Mouse (Mus musculus) CD4-positive, CD25-positive, alpha-beta regulatory T cell, adult 4 months (primary cell): ENCODE measurements around the gene Ccdc184. TPM values are rescaled to one million over a fixed set of nuclear protein-coding genes. Genes with fewer than 3 reads are reported as not detected.

Experiments
- ATAC-seq: one replicate; pipeline ENCODE4 v1.8.0; 2017
- polyA plus RNA-seq, 2 experiments: library from polyadenylated mRNA; unstranded; fragments of 100-300 nt; shearing (Covaris generic); gene quantifications; one replicate each; pipeline ENCODE4 v1.2.1; 2017

Gene Ccdc184
- under 1 TPM; 0.24 to 0.27 TPM for polyA plus RNA-seq

DNA sequence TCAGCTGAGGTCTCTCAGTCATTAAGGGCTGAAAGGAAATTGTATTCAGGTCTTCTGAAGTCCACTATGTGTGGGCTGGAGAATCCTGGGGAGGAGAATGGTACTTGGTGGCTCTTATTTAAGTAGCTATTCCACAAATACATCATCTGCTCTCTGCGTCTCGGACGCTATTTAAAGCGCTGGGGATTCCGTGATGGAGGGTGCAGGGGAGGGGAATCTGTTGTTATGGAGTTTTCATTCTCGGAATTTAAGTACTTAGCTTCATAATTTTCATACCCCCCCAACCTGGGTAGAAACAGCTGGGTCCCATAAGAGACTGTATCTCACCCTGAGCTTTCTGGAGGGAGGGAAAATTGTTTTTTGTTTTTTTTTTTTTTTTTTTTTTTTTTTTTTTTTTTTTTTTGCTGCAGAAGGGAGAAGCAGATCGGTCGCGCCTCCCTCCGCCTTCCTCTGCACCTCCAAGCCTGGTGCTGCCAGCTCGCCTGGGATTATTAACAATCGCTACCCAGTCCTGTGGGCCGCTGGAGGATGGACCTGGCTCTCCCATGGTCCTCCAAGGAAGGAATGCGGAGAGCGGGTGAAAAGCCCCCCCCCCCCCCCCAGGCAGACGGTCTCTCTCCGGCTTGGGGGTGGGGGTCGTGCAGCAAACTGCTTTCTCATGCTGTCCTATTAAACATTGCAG, at the start of gene Ccdc184:
Gene Ccdc184, plus strand, starts transcription at position 196 of the 682 bp plus-strand sequence.
- ATAC-seq: no peak

DNA sequence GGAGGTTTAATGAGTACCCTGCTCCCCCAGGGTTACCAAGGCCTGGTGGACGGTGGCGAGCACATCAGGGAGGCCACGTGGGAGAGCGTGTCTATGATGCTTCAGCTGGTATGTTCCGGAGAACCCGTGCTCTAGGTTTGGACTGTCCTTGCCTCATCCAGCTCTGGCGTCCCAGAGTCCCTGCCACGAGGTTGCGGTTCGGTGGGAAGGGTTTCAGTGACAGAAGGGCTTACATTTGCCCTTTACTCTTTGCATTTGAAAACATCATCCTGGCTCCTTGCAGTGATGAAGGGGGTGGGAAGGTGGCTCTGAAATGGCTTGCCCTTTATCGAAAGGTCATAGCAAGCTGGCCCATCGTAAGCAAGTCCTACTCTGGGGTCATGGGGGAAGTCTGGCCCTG, 47.6 kb upstream of the Ccdc184 start:
- no peak for ATAC-seq

DNA sequence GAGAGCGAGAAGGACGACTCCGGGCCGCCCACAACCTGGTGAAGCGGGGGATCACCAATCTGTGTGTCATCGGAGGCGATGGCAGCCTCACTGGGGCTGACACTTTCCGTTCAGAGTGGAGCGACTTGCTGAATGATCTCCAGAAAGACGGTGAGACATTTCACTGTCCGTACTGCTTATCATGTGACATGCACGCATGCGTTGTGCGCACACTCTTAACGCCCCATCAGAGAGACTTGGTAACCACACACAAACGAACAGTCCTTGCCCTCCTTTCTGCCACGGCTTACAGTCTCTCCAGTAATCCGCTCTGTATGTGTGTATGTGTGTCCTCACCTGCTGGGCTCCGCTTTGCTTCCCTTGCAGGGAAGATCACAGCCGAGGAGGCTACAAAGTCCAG, 46.1 kb upstream of the Ccdc184 start:
- no peak for ATAC-seq

DNA sequence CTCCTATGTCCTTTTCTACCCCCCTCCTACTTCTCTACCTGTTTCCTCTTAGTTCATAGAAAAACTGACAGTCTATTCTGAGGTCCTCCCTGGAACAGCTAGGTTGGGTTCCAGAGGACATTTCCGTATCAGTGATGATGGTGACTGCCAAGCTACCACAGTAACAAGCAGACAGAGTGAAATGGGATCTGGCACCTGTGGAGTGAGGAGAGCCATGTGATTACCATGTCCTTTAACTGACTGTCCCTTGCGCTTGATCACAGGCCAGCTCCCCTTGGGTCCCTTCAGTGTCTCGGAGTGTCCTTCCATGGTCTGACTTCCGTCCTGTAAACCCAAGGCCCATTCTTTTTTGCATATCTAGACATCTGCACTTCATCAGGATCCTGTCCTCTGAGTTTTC, 36.0 kb upstream of the Ccdc184 start:
- ATAC-seq: no peak

DNA sequence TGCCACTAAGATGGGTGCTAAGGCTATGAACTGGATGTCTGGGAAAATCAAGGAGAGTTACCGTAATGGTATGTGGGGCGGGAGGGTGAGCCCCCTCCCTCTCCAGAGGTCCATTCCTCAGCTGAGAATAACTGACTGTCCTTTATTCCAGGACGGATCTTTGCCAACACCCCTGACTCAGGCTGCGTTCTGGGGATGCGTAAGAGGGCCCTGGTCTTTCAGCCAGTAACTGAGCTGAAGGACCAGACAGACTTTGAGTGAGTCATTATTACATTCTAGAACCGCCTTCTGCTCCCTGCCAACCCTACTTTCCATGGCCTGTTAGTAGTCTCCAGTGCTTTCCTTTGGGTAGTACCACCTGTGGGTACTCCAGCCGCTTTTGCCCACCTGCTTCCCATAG, 35.5 kb upstream of the Ccdc184 start:
- no peak for ATAC-seq

DNA sequence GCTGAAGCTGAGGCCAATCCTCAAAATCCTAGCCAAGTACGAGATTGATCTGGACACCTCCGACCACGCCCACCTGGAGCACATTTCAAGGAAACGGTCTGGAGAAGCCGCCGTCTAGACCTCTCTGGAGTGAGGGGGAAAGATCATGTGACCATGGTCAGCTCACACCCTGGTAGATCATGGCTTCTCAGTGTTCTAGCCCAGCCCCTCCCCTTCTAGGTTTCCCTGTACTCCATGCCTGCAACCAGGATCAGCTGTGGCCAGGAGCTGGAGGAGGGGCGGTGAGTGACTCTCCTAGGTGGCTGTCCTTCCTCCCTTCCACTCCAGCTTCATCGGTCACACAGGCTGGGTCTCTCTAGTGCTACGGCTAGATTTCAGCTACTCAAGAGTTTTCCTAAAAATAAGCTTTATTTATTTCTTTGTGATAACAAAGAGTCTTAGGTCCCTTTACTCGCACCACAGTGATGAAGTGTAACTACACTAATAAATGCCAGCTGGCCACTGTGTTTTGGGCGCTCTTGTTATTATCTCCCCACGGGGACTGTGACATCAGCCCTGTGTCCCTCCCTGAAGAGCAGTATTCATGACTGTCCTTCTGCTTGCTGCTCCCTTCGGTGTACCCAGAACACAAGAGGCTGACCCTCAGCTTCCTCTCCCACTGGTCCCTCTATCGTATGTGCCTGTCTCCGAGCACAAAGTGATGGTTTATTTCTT, 34.9 kb upstream of the Ccdc184 start:
- no peak for ATAC-seq

DNA sequence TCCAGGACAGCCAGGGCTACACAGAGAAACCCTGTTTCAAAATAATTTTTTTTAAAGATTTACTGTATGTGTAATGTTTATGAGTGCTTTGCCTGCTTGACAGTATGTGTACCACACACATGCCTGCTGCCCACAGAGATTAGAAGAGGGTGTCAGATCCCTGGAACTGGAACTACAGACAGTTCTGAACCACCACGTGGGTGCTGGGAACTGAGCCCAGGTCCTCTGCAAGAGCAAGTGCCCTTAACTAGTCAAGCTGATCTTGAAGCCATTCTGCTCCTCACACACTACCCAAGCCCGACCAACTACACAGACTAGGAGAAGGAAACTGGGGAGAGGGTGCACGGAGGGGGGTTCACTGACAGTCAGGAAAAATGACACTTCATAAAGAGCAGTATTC, 33.5 kb upstream of the Ccdc184 start:
- ATAC-seq: no peak

DNA sequence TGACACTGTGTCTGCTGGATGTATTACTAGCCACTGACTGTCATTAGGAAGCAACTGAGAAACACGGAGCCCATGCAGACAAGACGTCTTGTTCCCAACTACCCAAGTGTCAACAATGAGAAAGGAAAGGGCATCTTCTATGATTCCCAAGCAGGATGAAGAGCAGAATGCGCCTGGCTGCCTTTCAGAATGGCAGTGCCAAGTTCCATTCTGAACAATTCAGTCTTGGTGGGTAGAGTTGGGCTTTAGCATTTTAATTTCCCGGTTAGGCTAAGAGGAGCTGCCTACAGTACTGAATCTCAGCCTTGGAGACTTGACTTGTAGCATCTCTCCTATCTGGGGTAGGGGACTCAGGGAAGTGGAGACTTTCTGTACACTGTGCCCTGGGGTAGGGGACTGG, 32.9 kb upstream of the Ccdc184 start:
- no peak for ATAC-seq

DNA sequence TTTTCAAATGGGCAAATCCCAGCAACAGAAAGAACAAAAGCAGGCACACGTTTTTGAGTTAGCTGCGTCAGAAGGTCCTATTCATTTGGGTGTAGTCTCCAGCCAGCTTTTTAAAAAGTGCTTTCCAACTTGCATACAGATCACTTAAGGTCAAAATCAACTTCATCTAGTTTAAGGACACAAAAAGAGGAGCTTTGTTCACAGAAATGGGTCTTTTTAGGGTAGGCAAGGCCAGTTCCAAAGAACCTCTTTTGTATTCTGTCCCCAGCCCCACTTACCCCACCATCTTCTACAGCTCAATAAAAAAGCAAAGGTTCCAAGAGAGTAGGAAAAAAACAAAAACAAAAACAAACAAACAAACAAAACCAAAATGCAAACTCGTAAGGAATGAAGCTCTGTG, 32.3 kb upstream of the Ccdc184 start:
- no peak for ATAC-seq

DNA sequence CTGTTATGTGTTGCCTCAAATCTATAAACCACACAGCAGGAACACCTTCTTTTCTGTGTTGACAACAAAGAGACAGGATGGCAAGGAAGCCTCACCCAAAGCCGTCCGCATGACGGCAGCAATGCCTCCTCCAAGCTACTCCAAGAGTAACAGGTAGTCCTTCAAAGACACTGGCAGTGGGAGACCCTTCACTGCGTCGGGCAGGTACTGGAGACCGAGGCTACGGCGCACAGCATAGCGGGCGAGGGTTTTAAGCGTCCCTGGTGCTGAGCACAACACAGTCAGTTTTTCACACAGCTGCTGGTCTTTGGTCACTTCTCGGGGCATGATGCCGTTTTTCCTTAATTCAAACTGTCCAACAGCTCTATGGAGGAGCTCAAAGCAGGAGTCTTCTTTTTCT, 31.3 kb upstream of the Ccdc184 start:
- no peak for ATAC-seq

DNA sequence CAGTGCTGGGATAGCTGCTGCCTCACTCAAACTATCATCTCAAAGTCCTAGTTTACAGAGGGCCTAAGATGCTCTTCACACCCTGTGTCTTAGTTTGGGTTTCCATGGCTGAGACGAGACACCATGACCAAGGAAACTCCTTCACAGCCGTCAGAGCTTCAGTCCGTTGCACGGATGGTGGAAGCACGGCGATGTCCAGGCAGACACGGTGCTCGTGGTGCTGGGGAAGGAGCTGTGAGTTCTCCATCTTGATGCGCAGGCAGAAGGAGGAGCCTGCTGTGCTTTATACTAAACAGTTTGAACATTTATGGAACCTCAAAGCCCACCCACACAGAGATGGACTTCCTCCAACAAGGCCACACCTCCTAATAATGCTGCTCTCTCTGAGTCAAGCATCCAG, 30.1 kb upstream of the Ccdc184 start:
- ATAC-seq: no peak

DNA sequence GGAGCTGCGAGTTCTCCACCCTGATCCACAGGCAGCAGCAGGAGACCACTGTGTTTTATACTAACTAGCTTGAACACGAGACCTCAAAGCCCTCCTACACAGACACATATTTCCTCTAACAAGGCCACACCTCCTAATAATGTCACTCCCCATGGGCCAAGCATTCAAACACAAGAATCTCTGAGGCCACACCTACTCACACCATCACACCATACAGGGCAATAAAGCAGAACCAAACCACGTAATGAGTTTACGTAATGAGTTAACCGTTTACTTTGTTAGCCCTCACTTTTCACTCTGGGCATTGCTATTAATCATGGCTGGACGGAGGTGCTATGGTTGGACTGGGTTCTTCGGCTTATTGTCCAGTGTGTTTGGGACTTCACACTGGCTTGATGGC, 27.2 kb upstream of the Ccdc184 start:
- no peak for ATAC-seq

DNA sequence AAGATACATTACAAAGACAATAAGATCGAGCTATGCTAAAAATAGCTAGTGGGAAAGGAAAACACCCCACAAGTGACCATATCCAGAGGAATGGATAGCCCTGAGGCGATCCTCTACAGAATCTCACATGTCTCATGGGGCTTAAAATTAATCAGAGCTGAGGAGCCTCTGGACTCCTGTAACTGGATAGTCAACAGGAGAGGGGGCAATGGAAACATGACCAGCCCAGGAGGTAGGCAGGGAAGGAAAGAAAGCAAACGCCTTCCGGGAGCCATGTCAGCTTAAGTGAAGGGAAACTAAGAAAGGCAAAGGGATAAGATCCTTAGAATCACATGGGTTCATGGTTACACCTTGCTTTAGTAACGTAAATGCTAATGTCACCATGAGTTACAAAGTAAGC, 26.1 kb upstream of the Ccdc184 start:
- no peak for ATAC-seq

DNA sequence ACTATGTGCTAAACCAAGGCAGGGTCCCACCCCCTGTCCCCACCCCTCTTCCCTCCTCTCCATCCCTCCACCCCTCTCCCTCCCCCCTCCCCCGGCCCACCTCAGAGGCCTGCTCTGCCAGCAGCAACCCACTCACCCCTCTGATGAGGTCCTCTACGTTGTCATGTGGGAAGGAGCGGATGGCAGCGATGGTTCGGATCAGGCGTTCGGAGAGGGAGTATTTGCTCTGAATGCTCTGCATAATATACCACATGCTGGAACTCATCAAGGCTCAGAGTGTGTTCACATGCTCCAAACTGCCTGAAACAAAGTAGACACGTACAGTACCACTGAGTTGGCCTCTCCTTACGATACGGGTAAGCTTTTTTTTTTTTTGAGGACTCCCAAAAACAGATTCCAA, 24.4 kb upstream of the Ccdc184 start:
- no peak for ATAC-seq

DNA sequence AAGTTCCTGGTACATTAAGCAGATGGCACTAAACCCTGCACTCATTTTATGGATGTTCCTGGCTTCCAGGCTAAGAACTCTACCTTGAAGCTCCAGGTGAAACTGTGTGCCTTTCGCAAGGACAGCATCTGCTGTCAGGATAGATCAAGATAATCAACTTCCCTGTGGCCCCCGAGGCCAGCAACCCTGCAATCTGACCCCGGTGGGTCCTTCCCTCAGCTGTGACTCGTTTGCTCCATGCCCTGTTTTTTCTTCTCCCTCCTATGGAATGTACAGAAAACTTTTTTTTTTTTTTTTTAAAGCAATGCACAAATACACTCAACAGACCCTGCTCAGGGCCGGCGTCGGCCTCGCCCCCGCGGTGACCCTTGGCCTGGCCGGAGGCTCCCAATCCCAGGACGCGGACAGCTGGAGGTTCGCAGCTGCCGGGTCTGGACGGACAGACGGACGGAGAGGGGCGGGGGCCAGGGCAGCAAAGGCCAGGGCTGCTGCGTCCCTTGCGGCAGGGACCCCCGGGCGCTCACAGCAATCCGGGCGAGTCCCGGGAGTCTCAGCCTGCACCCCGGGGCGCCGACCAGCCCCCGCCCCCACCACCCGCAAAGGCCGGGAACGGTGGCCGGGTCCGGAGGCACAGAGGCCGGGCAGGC, 22.0 kb upstream of the Ccdc184 start:
- ATAC-seq: peak; percentile 46

DNA sequence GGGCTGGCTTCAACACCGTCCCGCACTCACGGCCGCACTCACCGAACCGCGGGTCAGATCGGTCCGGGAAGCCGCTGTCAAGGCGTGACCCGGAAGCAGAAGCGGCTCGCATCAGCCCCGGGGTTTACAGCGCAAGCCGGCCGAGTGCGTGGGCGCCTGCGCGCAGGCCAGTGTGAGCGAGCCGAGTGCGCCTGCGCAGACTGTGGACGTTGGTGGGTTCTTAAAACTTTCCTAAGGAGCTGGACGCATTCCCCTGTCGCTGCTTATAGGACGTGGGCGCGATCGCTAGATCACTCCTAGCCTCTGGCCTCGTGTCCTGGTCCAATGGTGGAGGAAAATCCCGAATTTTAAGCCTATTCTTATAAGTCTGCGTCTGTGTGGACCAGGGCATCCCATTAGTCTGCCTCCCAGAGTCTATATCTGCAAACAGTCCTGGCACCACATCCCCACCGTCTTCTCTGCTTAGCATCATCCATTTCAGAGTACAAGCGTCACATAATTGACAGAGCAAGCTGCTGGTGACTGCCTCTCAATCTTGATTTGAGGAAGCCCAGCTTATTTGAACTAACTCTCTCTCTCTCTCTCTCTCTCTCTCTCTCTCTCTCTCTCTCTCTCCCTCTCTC, 21.3 kb upstream of the Ccdc184 start:
- ATAC-seq: peak; percentile 96

DNA sequence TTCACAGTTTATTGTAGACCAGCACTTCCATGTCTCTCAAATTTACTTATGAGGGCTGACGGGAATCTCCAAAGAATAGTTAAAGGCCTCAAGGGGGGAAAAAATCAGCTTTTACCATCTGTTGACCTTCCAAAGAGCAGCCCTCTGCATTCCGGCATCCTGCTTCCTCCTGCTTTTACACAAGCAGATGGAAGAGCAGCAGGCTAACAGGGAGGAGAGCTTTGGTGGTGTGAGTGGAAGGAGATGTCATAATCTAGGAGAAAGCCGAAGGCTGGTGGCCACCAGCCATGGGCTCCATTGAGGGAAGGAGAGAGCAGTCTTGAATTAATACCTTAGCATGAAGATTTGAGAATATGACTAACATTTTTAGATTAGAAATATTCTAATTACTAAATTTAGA, 18.6 kb upstream of the Ccdc184 start:
- ATAC-seq: no peak

DNA sequence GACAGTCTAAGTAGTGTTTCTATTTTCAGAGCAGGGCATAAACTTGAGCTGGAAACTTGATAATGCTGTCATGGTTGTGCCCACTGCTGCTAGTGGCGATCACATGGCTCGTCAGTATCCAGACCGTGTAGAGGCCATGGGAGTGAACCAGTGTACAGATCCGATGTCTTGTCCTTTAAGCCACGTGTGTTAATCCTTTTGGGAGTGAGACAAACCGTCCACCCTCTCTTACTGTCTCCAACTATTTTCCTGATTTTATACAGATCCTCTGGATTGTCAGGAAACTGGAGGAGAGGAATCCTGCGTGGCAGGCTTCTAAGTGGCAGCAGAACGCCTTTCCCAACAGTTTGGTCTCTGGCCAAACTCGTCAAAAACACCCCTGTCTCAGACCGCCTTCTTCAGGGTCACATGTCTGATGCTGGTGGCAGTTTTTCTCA, 17.8 kb upstream of the Ccdc184 start:
- ATAC-seq: no peak

DNA sequence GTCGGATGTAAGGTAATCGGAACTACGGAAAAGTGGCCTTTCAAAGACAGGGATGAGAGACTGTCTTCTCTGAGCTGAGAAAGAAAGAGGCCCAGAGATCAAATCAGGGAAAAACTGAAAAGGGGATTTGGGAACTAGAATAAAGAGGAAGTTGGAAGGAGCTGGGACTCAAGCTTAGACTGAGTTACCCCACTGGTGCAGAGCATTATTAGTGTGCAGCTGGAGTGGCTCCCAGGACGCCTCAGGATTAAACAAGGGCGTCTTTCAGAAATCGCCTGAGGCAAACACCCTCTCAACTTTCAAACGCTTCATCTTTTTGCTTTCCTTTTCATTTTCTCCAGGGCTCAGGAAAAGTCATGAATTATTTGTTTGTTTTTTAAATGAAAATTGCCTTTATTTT, 14.0 kb upstream of the Ccdc184 start:
- ATAC-seq: no peak

DNA sequence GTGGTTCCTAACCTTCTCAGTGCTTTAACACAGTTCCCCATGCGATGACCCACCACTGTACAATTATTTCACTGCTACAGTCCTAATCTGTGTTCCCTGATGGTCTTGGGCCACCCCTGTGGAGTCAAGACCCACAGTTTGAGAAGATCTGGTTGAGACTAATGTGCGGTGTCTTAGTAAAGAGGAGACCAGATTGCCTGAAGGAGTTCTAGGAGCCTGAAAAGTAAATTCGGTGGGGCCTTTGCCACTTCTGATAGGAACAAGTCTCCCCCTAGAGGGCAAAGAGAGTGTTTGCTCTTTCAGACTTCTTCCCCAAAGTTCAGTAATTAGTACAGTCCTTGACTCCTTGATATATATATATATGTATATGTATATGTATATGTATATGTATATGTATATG, 13.3 kb upstream of the Ccdc184 start:
- peak; percentile 84 for ATAC-seq

DNA sequence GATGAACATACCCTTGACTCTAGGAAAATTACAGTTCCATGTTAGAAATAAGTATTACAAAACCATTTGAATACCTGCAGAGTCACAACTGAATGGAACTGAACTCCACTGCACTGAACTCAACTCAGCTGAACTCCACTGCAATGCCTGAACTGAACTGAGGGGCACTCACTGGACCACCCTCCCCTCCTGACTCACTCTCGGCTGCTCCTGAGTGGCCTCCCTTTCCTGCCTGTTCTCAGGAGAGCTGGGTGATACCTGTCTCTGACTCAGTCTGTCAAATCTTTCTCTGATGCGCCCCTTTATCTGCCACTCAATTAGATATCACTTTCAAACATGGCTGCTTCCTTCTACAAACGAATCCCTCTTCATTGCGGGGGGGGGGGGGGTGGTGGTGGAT, 12.8 kb upstream of the Ccdc184 start:
- ATAC-seq: no peak

DNA sequence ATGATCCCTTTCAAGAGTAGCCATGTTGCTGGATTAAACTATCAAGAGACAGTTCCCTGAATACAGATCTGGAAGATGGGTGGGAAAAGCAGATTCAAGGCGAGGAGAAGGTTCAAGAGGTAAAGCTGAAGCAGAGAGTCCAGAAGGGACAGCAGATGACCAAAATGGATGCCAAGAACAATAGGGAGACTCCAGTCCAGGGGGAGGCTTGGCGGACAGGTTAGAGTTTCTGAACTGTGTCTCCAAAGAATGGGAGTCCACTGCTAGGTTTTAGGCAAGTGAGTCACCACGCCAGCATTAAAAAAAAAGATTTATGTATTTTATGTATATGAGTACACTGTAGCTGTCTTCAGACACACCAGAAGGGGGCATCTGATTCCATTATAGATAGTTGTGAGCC, 12.3 kb upstream of the Ccdc184 start:
- ATAC-seq: no peak

DNA sequence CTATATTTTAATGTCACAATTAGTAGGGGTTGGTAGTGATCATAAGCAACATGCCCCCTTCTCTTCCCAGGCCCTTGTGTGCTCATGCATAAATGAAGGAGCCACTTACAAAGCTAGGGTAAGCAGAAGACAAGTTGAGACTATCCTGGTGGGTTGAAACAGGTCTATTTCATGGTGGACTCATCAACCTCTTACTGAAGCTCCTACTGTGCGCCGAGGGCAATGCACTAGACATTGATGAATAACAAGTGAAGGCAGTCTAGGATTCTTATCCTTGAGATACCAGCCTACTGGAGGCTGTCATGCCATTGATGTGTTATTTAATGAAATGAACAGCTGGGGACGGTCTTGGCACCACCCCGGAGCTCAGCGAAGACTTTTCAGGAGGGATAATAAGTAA, 11.7 kb upstream of the Ccdc184 start:
- no peak for ATAC-seq

DNA sequence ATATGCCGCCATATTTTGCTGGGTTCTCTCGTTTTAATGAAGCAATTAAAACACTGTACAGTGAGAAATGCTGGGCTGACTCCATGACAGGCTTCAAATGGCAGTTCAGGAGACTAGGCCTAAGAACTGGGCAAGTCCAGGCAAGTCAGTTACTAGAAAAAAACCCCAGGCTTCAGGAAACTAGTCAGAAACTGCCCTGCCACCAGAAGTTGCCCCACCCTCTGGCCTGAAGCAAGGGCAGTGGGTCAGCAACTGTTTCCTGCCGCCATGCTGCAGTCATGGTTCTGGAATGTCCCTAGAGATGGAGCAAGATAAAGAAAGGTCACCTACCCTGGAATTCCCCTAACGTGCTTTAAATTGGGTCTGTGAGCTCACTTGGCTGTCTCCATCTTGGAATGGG, 11.0 kb upstream of the Ccdc184 start:
- ATAC-seq: no peak
